Mouse (Mus musculus) heart, embryonic 13.5 days (tissue): ENCODE results near the gene Lst1. TPM values are rescaled to one million over a fixed set of nuclear protein-coding genes. Genes with fewer than 3 reads are reported as not detected.

Source experiments
- ATAC-seq: fragments of 200-750 bp; cut with Nextera tagmentation; 2 replicates; pipeline ENCODE4 v1.8.0; 2017; ENCODE audit warnings: moderate TSS enrichment; ENCODE audit not compliant: insufficient number of reproducible peaks, low FRiP score, low TSS enrichment; ENCODE audit errors: extremely low read depth
- H3K27ac ChIP-seq: fragments of 300-500 bp; sonication (generic); replicated peaks from 2 replicates; pipeline ENCODE4 v1.5.1; 2015; ENCODE audit warnings: moderate library complexity, mild to moderate bottlenecking, inconsistent platforms
- H3K27me3 ChIP-seq: fragments of 300-500 bp; sonication (generic); replicated peaks from 2 replicates; pipeline ENCODE4 v1.6.1; 2015; ENCODE audit warnings: mild to moderate bottlenecking, inconsistent platforms
- H3K36me3 ChIP-seq: fragments of 300-500 bp; sonication (generic); 2 replicates; pipeline ENCODE4 v1.6.1; 2015; ENCODE audit warnings: mild to moderate bottlenecking, inconsistent platforms
- H3K4me1 ChIP-seq: fragments of 300-500 bp; sonication (generic); 2 replicates; pipeline ENCODE4 v1.6.1; 2015; ENCODE audit warnings: inconsistent platforms
- H3K4me2 ChIP-seq: fragments of 300-500 bp; sonication (generic); 2 replicates; pipeline ENCODE4 v1.6.1; 2015; ENCODE audit warnings: inconsistent platforms, mild to moderate bottlenecking, moderate library complexity
- H3K4me3 ChIP-seq: fragments of 300-500 bp; sonication (generic); 2 replicates; pipeline ENCODE4 v1.5.1; 2015; ENCODE audit warnings: moderate library complexity, mild to moderate bottlenecking, inconsistent platforms
- H3K9ac ChIP-seq: fragments of 300-500 bp; sonication (generic); 2 replicates; pipeline ENCODE4 v1.6.1; 2015; ENCODE audit warnings: inconsistent platforms, mild to moderate bottlenecking, moderate library complexity
- H3K9me3 ChIP-seq: fragments of 300-500 bp; sonication (generic); 2 replicates; pipeline ENCODE4 v1.6.1; 2016; ENCODE audit warnings: inconsistent platforms
- WGBS: fragments of 180-500 bp; shearing (Covaris S2); methylation state at CpG from one replicate; pipeline ENCODE4 v1.1.7; 2015; ENCODE audit warnings: mixed read lengths; 5-methylcytosine and 5-hydroxymethylcytosine counted together
- polyA plus RNA-seq: library from polyadenylated mRNA; unstranded; fragments of >200 nt; fragmentation: Nextera tagmentation; extraction: Ambion mirVana; gene quantifications from 2 replicates; pipeline ENCODE4 v1.2.1, GENCODE M21; 2015

Lst1 gene
- polyA plus RNA-seq, 1 experiment from 2014 or later: 9.9 TPM

- Histone ChIP-seq H3K4me3 (no peak overlapping the region), H3K27me3 (no peaks in the 10 kb centered on the region), H3K4me2 (no peak overlapping the region), H3K9ac (no peak overlapping the region), H3K27ac (no peak overlapping the region), H3K9me3 (no peaks in the 10 kb centered on the region), H3K36me3 (peaks cover 100% of the 10 kb centered on the region), H3K4me1 (peaks cover 10% of the 10 kb centered on the region)
- WGBS: 85% methylated on average over 33 of the region's 33 CpGs
- no peak for ATAC-seq
Measured at GRCm38 (mm10) chr17:35156461-35157200, 31.6 kb downstream of the Lst1 start.

- H3K4me3 ChIP-seq: no peak overlapping the region
- WGBS: 86% methylated on average over 12 of the region's 12 CpGs
- no peak overlapping the region for H3K9ac ChIP-seq
- H3K36me3 ChIP-seq: peaks cover 99% of the 10 kb centered on the region
- no peak overlapping the region for H3K4me2 ChIP-seq
- ATAC-seq: no peak
- no peaks in the 10 kb centered on the region for H3K4me1 ChIP-seq
- H3K9me3 ChIP-seq: no peaks in the 10 kb centered on the region
- H3K27ac ChIP-seq: no peak overlapping the region
- no peaks in the 10 kb centered on the region for H3K27me3 ChIP-seq
Measured at GRCm38 (mm10) chr17:35155451-35155850, 32.8 kb downstream of the Lst1 start.

GRCm38 (mm10) chr17:35154616-35155015 lies 33.6 kb downstream of the Lst1 start:
- Histone ChIP-seq H3K4me3 (no peak overlapping the region), H3K36me3 (peaks cover 99% of the 10 kb centered on the region), H3K27ac (no peak overlapping the region), H3K9ac (no peak overlapping the region), H3K27me3 (no peaks in the 10 kb centered on the region), H3K4me1 (no peaks in the 10 kb centered on the region), H3K4me2 (no peak overlapping the region), H3K9me3 (no peaks in the 10 kb centered on the region)
- ATAC-seq: no peak
- WGBS: 82% methylated on average over 7 of the region's 7 CpGs

- Histone ChIP-seq H3K27ac (no peak overlapping the region), H3K9me3 (no peaks in the 10 kb centered on the region), H3K9ac (no peak overlapping the region), H3K36me3 (peaks cover 99% of the 10 kb centered on the region), H3K4me1 (no peaks in the 10 kb centered on the region), H3K27me3 (no peaks in the 10 kb centered on the region), H3K4me2 (no peak overlapping the region), H3K4me3 (no peak overlapping the region)
- 80% methylated on average over 4 of the region's 4 CpGs for WGBS
- no peak for ATAC-seq
Measured at GRCm38 (mm10) chr17:35153931-35154330, 34.3 kb downstream of the Lst1 start.

- WGBS: 72% methylated on average over 9 of the region's 9 CpGs
- Histone ChIP-seq H3K9ac (no peak overlapping the region), H3K4me3 (no peak overlapping the region), H3K27me3 (no peaks in the 10 kb centered on the region), H3K4me2 (no peak overlapping the region), H3K27ac (no peak overlapping the region), H3K4me1 (no peaks in the 10 kb centered on the region), H3K36me3 (peaks cover 99% of the 10 kb centered on the region), H3K9me3 (no peaks in the 10 kb centered on the region)
- no peak for ATAC-seq
Measured at GRCm38 (mm10) chr17:35153077-35153476, 35.2 kb downstream of the Lst1 start.

- Histone ChIP-seq H3K4me2 (no peak overlapping the region), H3K4me3 (no peak overlapping the region), H3K27me3 (no peaks in the 10 kb centered on the region), H3K36me3 (peaks cover 99% of the 10 kb centered on the region), H3K9me3 (no peaks in the 10 kb centered on the region), H3K4me1 (no peaks in the 10 kb centered on the region), H3K9ac (no peak overlapping the region), H3K27ac (no peak overlapping the region)
- no peak for ATAC-seq
- 92% methylated on average over 4 of the region's 4 CpGs for WGBS
Measured at GRCm38 (mm10) chr17:35152121-35152520, 36.1 kb downstream of the Lst1 start.

GRCm38 (mm10) chr17:35147922-35148639 lies 40.2 kb downstream of the Lst1 start:
- Histone ChIP-seq H3K36me3 (peaks cover 99% of the 10 kb centered on the region), H3K4me2 (no peak overlapping the region), H3K27ac (0 out of 2 replicates have a peak overlapping the region, but pooled peaks have one; percentile 5), H3K4me3 (no peak overlapping the region), H3K9me3 (no peaks in the 10 kb centered on the region), H3K9ac (no peak overlapping the region), H3K4me1 (no peaks in the 10 kb centered on the region), H3K27me3 (no peaks in the 10 kb centered on the region)
- ATAC-seq: no peak
- WGBS: 68% methylated on average over 5 of the region's 5 CpGs

- Histone ChIP-seq H3K4me2 (no peak overlapping the region), H3K27ac (0 out of 2 replicates have a peak overlapping the region, but pooled peaks have one; percentile 5), H3K9me3 (no peaks in the 10 kb centered on the region), H3K9ac (no peak overlapping the region), H3K4me1 (no peaks in the 10 kb centered on the region), H3K36me3 (peaks cover 99% of the 10 kb centered on the region), H3K4me3 (no peak overlapping the region), H3K27me3 (no peaks in the 10 kb centered on the region)
- WGBS: 58% methylated on average over 3 of the region's 3 CpGs
- no peak for ATAC-seq
Measured at GRCm38 (mm10) chr17:35147348-35147747, 40.9 kb downstream of the Lst1 start.

GRCm38 (mm10) chr17:35146139-35146538 lies 42.1 kb downstream of the Lst1 start:
- Histone ChIP-seq H3K4me2 (no peak overlapping the region), H3K36me3 (peaks cover 99% of the 10 kb centered on the region), H3K9me3 (no peaks in the 10 kb centered on the region), H3K27me3 (no peaks in the 10 kb centered on the region), H3K4me1 (no peaks in the 10 kb centered on the region), H3K27ac (no peak overlapping the region), H3K4me3 (no peak overlapping the region), H3K9ac (no peak overlapping the region)
- no peak for ATAC-seq
- WGBS: 86% methylated on average over 5 of the region's 5 CpGs

- no peaks in the 10 kb centered on the region for H3K9me3 ChIP-seq
- peaks cover 92% of the 10 kb centered on the region for H3K36me3 ChIP-seq
- H3K4me1 ChIP-seq: peaks cover 10% of the 10 kb centered on the region
- no peak overlapping the region for H3K27ac ChIP-seq
- H3K9ac ChIP-seq: no peak overlapping the region
- H3K4me2 ChIP-seq: no peak overlapping the region
- H3K4me3 ChIP-seq: no peak overlapping the region
- no peaks in the 10 kb centered on the region for H3K27me3 ChIP-seq
- 90% methylated on average over 6 of the region's 6 CpGs for WGBS
- no peak for ATAC-seq
Measured at GRCm38 (mm10) chr17:35141971-35142370, 46.3 kb downstream of the Lst1 start.

- Histone ChIP-seq H3K4me2 (no peak overlapping the region), H3K36me3 (peaks cover 78% of the 10 kb centered on the region), H3K4me1 (peaks cover 20% of the 10 kb centered on the region), H3K9ac (no peak overlapping the region), H3K4me3 (no peak overlapping the region), H3K9me3 (no peaks in the 10 kb centered on the region), H3K27ac (no peak overlapping the region), H3K27me3 (no peaks in the 10 kb centered on the region)
- 75% methylated on average over 16 of the region's 16 CpGs for WGBS
- ATAC-seq: no peak
Measured at GRCm38 (mm10) chr17:35140490-35140996, 47.7 kb downstream of the Lst1 start.
